Mouse (Mus musculus) urinary bladder, postnatal 25 days (tissue): ENCODE results near the gene Arv1.

ENCODE experiments used
- DNase-seq: peaks from one replicate; pipeline ENCODE4 v3.0.0; 2022; ENCODE audit warnings: low spot score

Arv1 gene

DNA sequence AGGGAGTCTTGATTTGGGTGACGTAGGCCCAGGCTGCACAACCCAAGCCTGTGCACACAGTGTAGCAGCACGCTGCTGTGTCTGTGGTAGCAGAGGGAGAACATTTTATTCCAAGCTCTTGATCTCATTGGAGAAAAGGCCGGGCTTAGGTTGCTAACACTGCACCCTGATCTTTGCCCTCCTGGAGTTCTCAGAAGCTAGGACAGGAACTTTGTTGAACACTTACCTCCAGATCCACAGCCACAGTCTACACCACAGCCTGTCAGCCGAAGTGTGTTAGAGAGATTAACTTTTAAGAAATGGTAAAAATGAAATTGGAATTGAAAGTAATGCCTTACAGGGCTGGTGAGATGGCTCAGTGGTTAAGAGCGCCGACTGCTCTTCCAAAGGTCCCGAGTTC is 2.4 kb downstream of the Arv1 start:
- DNase-seq: no peak

DNA sequence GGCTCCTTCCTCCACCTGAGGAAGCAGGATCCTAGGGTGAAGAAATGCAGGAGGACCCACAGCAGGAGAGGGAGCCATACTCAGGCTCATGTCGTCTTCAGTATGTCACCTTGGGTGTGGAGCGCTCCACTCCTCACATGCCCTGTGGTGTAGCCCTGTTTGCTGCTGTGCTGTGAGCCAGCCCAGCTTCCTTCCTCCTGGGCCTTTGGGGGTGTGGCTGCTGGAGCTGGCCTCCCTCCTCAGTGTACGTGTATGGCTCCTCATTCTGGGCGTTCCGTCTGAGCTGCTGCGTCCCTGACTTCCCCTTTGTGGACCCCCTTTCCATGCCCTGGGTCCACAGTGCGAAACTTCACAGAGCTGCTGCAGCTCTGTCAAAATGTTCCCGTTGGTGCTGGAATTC is 10.9 kb downstream of the Arv1 start:
- no peak for DNase-seq

DNA sequence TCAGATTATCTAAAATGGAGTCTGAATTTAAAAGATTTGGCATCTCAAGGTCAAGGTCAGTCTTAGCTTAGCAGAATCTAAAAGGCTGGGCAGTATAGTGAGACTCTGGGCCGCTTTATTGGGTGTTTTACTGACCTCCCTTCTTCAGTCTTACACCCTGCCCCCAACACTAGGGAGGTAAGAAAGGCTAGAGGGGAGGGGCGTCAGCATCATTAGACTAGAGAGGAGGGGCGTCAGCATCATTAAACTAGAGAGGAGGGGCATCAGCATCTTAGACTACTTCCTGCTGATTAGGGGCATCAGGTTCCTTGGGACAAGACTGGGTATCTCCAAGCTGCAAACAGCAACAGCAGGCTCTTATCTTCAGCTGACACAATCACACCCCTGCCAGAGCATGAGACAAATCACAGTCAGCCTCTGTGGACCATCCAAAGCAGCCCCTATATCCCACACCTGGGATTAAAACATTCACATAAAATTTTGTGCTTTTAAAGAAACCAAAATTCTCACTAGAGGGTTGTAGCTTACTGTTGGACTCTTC is 13.5 kb downstream of the Arv1 start:
- DNase-seq: no peak

DNA sequence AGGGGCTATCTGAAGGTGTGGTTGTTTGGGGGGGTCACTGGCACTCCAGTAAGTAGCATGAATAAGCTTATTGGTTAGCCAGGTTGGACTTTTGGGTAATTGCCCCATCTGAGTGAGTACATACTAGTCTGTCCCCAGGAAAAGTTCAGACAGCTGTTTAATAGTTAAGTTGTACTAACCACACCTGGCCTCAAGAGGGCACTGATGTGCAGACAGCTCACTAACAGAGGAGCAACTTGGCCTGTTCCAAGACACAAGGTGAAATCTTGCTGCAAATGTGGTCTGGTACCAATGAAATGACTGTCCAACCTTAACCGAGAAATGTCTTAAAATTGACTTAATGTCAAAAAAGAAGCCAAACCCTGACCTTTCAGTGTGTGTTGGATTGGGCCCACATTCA is 17.3 kb downstream of the Arv1 start:
- peak; percentile 23 for DNase-seq

DNA sequence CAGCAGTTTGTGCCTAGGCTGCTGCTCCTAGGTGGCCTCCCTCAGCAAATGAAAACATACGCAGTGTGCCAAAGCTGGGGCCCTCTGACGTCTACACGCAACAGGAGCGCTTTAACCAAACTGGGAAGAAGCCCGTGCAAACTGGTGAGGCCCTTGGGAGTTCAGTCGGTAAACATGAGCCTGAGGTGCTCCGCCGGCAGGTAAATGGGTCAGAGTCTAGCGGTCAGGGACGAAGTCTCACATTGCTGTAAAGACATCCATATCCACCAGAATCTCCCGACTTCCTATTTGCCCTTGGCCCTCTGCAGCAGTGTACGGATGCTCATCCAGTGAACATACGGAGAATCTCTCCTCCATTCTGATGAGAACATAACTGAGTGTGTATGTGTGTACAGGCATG is 24.7 kb downstream of the Arv1 start:
- no peak for DNase-seq

DNA sequence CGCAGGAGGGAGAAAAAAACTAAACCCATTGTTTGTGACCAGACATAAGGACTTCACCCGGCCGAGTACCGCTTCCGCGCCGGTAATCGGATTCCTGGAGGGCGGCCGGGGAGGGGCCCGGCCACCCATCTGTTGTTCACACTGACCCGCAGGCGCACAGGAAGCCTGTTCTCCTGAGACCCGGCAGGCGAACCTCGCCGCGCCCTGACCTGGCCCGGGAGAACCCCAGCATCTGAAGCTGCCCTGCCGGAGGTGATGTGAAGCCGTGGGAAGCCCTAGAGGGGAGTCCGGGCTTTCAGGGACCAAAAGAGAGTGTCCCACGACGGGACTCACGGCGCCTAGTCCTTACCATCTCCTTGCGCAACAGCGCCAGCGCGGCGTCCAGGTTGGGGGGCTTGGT is 29.3 kb downstream of the Arv1 start:
- DNase-seq: no peak

DNA sequence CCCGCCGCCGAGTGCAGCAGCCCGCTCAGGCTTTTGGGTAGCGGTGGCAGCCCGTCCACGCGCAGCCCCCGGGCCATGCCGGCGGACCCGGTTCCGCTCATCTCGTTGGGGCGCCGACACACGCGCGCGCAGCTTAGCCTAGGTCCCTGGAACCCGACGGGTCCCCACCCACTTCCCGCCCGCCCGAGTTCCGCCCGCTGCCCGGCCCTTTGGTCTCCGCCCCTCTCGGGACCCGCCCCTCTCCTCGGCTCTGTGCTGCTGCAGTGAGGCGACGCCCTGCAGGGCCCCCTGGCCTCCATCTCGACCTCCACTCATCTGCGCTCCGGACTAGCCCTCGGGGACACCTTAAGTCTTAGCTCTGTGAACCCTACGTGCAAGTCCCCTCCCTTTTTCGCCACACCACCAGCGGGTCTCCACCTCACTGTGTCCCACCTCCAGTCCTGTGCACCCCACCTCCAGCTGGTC is 29.8 kb downstream of the Arv1 start, which contains the start of gene Fam89a:
Gene Fam89a, minus strand, starts transcription at position 124 of the 465 bp plus-strand sequence.
- peak; percentile 28 for DNase-seq

DNA sequence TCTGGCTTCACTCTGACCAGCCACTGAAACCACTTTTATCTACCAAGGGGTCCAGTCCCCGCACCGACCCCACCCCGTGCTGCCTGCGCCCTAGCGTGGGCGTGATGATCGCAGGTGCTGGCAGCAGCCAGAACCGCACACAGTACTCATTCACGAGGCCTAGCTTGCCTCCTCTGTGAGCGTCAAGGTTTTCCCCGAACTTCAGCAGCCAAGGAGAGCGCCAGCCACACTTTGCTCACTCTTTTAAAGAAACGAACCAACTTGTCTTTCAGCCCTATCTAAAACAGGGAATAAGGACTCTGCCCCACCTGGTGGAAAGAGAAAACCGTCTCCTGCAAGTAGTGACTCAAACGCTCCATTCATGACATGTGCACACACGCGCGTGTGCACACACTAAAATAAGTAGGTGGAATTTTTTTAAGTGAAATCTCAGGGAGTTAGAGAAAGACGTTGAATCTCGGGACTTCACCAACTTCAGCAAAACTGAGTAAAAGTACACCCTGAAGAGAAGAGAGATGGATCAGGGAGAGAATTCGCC is 30.5 kb downstream of the Arv1 start:
- no peak for DNase-seq

DNA sequence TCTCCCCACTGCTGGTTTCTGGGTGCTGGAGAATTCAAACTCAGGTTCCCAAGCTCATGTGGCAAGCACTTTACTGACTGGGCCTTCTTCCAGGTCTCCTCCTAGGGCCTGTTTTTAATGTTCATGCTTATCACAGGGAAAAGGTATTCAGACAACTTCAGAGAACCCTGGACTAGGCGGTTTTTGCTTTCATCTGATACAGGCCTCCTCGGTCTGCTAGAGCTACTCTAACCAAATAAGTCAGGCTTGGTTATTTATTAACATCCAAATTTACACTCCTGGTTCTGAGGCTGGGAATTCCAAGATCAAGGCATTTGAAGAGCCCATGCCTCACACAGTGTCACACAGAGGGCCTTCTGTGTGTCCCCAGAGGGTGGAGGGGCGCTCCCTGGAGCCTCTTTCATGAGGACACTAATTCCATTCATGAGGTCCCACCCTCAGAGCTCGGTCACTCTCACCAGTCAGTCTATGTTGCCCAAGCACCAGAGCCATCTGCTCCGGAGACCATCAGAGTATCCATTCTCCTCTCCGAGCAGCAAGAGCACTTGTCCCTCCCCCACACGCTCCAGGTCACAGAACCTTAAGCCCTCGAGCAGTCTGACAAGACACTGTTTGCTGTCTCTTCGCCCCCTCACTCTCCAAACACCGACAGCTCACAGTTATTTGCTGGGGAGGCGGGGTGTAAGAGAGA is 32.3 kb downstream of the Arv1 start:
- DNase-seq: no peak

DNA sequence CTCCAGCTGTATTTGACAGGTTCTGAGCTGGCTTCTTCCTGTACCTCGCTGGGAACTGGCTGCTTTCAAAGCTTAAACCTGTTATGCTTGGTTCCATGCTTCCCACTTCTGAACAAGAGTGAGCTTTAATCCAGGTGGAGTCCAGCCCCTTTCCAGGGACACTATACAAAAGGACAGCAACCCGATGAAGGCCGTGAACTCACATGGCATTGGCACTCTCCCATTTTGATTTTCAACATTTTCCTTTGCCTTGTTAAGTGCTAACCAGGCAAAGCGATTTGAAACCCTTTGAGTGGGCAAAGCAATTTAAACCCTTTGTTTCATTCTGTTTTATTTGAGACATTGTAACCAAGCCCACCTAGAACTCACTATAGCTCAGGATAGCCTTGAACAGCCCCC is 32.9 kb downstream of the Arv1 start:
- DNase-seq: no peak

DNA sequence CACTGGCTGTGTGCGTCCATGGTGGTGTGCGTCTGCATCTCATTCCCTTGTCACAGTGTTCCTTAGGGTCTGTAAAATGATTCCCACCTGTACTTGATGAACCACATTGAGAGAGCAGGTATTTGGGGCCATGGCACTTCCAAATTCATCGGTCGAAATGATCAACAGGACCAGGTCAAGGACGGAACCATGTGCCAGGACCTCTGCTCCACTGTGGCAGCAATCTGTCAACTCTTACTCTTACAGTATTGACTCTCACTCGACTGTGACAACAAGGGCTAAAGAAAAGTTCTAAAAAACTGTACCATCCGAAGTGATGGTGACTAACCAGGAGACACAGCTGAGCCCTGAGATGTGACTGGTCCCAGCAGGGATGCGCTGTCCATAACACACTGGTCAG is 33.5 kb downstream of the Arv1 start:
- DNase-seq: no peak

DNA sequence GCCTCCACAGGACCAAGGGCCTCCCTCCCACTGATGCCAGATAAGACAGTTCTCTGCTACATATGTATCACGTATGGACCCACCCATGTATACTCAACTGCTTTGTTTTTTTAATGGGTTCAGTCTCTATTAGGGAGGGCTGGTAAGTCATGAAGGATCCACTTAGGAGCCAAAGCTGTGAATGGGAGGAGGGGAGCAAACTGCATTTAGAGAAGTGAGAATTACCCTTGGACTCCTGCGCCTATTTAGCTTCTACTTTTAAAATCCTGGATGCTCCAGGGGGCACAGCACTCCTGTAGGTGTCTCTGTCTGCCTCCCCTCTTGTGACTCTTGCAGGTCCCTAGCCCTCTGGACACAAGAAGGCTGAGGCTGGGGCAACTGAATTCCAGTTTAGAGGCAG is 34.2 kb downstream of the Arv1 start:
- DNase-seq: no peak

DNA sequence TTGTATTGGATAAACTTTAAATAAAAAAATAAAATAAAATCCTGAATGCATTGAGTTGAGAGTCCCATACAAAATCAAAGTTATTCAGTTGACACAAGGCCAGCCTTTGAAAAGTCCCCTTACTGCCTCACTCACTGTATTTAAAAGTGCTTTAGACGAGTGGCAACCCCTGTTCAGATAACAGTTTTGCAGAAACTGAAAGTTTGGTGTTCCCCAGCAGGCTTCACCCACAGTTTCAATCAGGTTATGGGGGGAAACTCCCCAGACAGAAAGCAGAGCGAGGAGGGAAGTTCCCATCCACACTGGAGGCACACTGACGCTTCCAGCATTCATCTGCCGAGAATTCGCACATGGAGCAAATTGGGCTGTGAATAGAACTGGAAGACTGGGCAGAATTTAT is 34.7 kb downstream of the Arv1 start:
- no peak for DNase-seq

DNA sequence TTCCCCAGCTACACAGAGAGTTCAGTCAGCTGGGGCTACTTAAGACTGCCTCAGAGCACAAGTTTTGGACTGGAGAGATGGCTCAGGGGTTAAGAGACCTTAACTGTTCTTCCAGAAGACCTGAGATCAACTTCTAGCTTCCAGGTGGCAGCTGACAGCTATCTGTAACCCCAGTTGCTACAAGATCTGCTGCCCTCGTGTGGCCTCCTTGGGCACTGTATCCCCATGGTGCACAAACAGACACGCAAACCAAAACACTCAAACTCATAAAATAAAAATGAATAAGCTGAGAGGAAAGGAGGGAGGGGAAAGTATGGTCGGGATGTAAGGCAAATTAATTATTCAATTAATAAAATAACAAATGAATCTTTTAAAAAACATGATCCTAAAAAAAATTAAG is 36.6 kb downstream of the Arv1 start:
- DNase-seq: no peak

DNA sequence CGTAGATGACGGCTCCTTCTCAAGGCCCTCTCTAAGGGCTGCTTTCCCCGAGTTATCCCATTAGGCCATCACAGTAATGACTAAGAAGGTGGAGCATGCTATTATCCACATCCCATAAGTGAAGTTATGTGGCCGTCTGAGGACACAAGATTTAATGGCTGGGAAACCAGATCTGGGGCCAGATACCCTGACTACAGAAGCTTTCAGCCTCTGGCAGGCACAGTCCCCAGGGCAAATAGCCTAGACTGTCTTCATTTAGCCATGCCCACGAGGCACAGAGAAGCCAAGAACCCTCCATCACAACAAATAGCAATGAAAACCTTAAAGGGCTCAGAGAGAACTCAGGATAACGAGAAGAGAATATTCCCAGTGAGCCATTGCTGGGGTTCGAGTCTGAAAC is 41.1 kb downstream of the Arv1 start:
- no peak for DNase-seq

DNA sequence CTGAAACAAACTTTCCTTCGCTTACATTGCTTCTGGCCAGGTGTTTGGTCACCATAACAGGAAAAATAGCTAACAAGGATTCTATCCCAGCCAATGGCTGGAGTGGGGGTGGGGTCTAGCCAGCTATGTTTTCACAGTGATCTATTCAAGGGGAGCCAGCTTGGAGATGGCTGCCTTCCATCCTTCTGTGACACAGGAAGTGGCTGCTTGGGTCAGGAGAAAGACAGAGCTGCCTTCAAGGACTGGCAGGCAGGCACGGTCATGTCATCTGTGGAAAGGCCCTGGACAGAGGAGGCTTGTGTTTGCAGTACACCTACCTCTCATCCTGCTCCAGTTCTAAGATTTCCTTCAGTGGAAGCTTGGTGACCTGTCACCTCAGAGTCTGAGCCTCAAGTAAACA is 50.5 kb downstream of the Arv1 start:
- no peak for DNase-seq

DNA sequence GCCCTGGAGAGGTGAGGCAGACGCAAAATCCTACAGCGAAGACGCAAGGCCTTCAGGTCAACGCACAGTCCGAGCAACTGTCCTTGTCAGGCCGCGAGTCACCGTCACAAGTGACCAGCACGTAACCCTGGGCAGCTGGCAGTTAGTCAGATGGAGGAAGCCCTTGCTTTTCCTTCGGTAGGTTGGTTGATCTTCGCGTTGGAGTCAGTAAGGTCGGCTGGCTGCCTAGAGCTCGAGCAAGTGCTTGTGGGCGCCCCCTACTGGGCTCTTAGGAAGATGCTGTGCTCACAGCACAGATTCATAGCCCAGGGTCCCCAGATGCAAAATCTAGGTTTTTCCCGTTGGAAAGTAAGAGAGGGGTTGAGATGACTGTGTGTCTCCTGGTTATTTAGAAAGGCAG is 53.8 kb downstream of the Arv1 start:
- DNase-seq: peak; percentile 53

DNA sequence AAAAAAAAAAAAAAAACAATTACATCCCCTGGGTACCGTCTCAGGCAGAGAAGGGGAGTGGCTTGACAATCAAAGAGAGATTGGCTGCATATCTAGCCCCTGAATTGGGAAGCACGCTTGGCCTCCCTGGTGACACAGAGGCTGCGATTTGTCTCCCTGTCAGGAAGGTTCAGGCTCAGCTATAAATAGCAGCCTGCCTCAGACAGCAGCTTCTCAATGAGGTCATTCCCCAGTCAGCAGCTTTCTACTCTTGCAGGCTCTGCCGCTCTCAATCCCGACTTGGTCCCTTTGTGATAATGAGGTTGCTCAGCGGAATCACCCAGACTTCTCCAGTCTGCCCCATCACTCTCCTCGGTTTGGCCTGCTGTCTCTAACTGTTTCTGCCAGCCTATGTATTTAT is 58.3 kb downstream of the Arv1 start:
- no peak for DNase-seq

DNA sequence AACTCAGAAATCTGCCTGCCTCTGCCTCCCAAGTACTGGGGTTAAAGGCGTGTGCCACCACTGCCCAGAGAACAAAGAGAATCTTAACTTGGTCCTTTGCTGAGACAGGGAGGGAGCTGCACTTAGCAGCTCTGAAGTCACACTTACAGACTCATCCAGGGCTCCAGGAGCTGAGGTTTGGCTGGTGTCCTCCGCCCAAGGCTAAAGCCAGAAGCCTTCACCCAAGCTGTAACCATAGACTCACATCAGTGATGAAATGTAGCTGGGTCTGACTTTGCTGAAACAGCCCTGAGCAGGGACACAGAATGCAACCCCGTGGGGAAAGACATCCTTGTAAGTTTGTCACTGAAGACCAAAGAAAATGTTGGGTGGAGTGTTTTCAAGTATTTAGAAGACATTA is 60.5 kb downstream of the Arv1 start:
- no peak for DNase-seq

DNA sequence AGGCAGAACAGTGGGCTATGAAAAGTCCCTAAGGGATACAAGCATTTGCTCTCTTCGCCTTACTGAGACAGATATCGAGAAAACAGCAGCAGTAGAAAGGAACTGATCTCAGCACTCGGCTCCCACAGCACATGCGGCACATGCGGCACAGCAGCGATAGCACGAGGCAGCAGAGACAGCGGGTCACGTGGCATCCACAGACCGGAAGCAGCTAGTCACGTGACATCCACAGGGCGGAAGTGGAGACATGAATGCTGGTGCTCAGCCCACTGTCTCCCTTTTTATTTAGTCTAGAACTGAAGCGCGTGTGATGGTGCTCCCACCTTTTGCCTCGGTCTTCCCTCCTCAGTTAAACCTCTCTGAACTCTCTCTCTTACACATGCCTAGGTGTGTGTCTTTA is 61.3 kb downstream of the Arv1 start:
- no peak for DNase-seq
